Mouse (Mus musculus) hindbrain, embryonic 14.5 days (tissue): ENCODE measurements around the gene Tulp3. TPM values are rescaled to one million over a fixed set of nuclear protein-coding genes. Genes with fewer than 3 reads are reported as not detected.

Experiments
- ATAC-seq: fragments of 200-750 bp; cut with Nextera tagmentation; 2 replicates; pipeline ENCODE4 v1.8.0; 2017; ENCODE audit warnings: moderate number of reproducible peaks, mild to moderate bottlenecking, moderate TSS enrichment, moderate library complexity; ENCODE audit not compliant: low FRiP score
- DNase-seq: peaks from one replicate; pipeline ENCODE4 v3.0.0-alpha.2; 2015; ENCODE audit warnings: low spot score
- H3K27ac ChIP-seq: fragments of 300-500 bp; sonication (generic); 2 replicates; pipeline ENCODE4 v1.5.1; 2014; ENCODE audit warnings: mild to moderate bottlenecking, moderate library complexity
- H3K27me3 ChIP-seq: fragments of 300-500 bp; sonication (generic); 2 replicates; pipeline ENCODE4 v1.6.1; 2014; ENCODE audit warnings: mild to moderate bottlenecking, low read length, mixed read lengths; ENCODE audit not compliant: control insufficient read depth, insufficient read depth
- H3K36me3 ChIP-seq: fragments of 300-500 bp; sonication (generic); replicated peaks from 2 replicates; pipeline ENCODE4 v1.6.1; 2014; ENCODE audit not compliant: control insufficient read depth, insufficient read depth
- H3K4me1 ChIP-seq: fragments of 300-500 bp; sonication (generic); replicated peaks from 2 replicates; pipeline ENCODE4 v1.6.1; 2014; ENCODE audit warnings: antibody characterized with exemption, low read length, mixed read lengths; ENCODE audit not compliant: control insufficient read depth, insufficient read depth
- H3K4me2 ChIP-seq: fragments of 300-500 bp; sonication (generic); replicated peaks from 2 replicates; pipeline ENCODE4 v1.6.1; 2014; ENCODE audit warnings: mild to moderate bottlenecking, moderate library complexity
- H3K4me3 ChIP-seq: fragments of 300-500 bp; sonication (generic); replicated peaks from 2 replicates; pipeline ENCODE4 v1.5.1; 2014; ENCODE audit warnings: mild to moderate bottlenecking, low read length
- H3K9ac ChIP-seq: fragments of 300-500 bp; sonication (generic); 2 replicates; pipeline ENCODE4 v1.6.1; 2014
- H3K9me3 ChIP-seq: fragments of 300-500 bp; sonication (generic); 2 replicates; pipeline ENCODE4 v1.6.1; 2016; ENCODE audit warnings: low read length; ENCODE audit not compliant: control insufficient read depth
- WGBS: fragments of 180-500 bp; shearing (Covaris S2); extraction: QIAGEN DNeasy Blood & Tissue Kit; methylation state at CpG from one replicate; pipeline ENCODE4 v1.1.7; 2014; 5-methylcytosine and 5-hydroxymethylcytosine counted together
- polyA plus RNA-seq: library from polyadenylated mRNA; unstranded; fragments of >200 nt; fragmentation: Nextera tagmentation; extraction: Ambion mirVana; gene quantifications from 2 replicates; pipeline ENCODE4 v1.2.1, GENCODE M21; 2014

Gene Tulp3
- polyA plus RNA-seq, 1 experiment from 2014 or later = 20.0 TPM

DNA sequence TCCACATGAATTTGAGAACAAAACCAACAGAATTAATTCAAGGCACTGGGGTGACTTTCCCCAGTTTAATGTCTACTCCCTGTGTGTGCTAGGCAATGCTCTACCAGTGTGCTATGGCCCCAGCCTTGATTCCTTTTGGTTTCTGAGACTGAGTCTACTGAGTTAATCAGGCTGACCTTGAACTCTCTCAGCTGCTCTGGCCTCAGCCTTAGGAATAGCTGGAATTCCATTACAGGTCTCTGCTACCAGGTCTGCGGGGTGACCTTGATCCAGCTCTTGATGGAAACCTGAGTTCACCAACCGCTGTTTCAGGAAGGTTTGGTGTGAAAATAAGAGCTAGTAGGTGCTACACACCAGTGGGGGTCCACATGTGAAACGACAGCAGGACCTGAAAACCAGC is 53.8 kb downstream of the Tulp3 start:
- no peak overlapping the region for H3K9ac ChIP-seq
- H3K4me1 ChIP-seq = peaks cover 10% of the 10 kb centered on the region
- H3K36me3 ChIP-seq = no peaks in the 10 kb centered on the region
- no peaks in the 10 kb centered on the region for H3K9me3 ChIP-seq
- WGBS = 87% methylated on average over 3 of the region's 3 CpGs
- H3K4me3 ChIP-seq = no peak overlapping the region
- DNase-seq (no peak), ATAC-seq (no peak)
- H3K4me2 ChIP-seq = no peak overlapping the region
- no peak overlapping the region for H3K27ac ChIP-seq
- peaks cover 47% of the 10 kb centered on the region for H3K27me3 ChIP-seq

DNA sequence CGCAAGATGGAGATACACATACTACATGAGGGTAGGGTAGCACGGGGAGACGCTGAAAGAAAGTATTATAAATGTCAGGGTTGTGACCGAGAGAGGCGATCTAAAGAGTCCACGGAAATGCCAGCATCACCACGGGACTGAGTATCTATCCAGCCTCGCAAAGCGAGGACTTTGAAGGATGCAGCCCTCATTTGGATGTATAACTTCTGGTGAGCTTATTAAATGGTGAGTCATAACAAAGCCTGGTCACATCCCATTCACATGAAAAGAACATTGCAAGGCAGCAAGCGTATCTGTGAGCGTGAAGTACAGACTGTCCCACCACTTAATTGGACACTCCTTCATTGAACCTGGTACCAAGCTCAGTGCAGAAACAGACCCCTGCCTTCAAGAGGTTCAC is 54.2 kb downstream of the Tulp3 start:
- H3K27me3 ChIP-seq = peaks cover 47% of the 10 kb centered on the region
- H3K9ac ChIP-seq = no peak overlapping the region
- DNase-seq (no peak), ATAC-seq (no peak)
- H3K4me2 ChIP-seq = peak overlapping the region; percentile 99; the same call in 1 of the 2 replicates
- H3K36me3 ChIP-seq = no peaks in the 10 kb centered on the region
- 45% methylated on average over 11 of the region's 11 CpGs for WGBS
- no peak overlapping the region for H3K4me3 ChIP-seq
- H3K9me3 ChIP-seq = no peaks in the 10 kb centered on the region
- H3K27ac ChIP-seq = no peak overlapping the region
- peaks cover 14% of the 10 kb centered on the region for H3K4me1 ChIP-seq

DNA sequence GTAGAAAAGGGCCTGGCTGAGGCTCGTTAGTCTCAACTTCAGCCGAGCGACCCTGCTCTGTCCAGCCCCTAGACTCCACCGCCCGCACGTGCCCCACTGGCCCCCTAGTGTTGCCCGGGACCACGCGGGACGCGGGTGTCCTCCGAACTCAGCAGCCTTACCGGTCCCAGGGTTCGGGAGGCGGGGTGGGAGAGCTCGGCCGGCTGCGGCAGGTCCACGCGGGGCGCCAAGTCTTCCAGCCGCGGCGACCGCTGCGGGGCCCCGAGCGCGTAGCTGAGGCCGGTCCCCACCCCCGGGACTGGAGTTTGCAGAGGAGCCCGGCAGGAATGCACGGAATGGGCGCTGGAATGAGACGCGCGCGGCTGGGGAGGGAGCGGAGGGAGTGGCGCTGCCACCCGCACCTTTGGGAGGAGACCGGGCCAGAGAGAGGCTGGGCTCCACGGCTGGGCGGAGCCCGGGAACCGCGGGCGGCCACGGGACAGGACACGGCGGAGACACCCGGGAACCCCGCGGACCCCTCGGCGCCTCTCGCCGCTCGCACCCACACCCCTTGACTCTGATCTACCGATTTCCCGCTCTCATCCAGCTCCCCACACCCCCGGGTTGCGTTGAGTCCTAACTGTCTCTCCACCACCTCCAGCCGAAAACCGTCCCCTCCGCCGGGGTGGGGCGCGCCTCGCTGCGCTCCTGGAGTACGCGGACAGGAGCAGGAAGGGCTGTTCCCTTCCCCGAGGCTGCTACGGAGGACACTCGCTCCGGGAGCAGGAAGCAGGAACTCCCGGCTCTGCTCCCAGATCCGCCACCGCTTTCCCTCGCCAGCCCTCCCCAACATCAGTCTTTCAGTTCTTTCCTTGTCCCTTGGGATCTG is 55.3 kb downstream of the Tulp3 start, which contains the start of gene Tead4:
Tead4 (minus strand) TSS at position 690 of the 868 bp plus-strand sequence.
- Histone ChIP-seq H3K36me3 (no peaks in the 10 kb centered on the region), H3K4me2 (peak within 1 kb of the TSS; percentile 99), H3K9me3 (no peaks in the 10 kb centered on the region), H3K4me1 (peaks cover 19% of the 10 kb centered on the region), H3K27ac (no peak within 1 kb of the TSS), H3K4me3 (peak within 1 kb of the TSS; percentile 64), H3K27me3 (peaks cover 47% of the 10 kb centered on the region), H3K9ac (peak within 1 kb of the TSS; percentile 59)
- ATAC-seq (peak; percentile 63; the same call in 1 of the 2 replicates), DNase-seq (no peak)
- under 1% methylated on average over 79 of the region's 81 CpGs for WGBS

DNA sequence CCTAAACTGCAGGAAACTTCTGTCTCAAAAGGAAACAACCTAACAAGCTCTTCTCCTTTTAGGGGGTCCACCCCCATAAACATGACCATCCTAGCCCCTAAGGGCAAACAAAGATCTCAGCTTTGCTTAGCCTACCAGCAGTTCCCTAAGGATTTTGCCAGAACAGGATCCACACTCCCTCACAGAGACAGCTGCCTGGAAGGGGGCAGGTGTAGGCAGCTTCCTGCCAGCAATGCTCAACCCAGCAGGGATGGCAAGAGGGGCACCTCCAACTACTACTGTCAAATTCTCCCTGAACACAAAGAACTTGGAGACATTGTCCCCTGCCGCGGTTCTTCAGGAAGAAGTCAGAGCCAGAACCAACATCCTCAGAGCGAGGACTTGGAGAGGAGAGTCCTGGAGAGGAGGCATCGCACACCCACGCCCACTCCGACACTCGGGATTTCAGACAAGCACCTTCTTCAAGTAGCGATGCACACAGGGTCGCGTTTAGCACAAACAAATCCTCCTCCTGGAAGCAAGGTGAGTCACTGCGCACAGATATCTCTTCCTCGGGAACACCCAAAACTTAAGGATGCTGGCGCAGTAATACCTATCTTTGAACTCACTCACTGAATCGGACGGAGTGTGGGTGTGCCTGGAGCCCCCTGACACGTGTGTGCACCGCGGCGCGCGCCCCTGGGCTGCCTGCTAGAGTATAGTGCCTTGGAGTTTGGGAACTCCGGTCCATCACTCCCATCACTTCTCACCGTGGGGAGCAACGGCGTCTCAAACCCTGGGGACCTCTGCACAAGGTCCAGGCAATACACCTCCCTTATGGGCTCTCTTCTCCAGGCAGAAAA is 56.1 kb downstream of the Tulp3 start:
- ATAC-seq = no peak
- Histone ChIP-seq H3K27ac (no peak overlapping the region), H3K9me3 (no peaks in the 10 kb centered on the region), H3K27me3 (peaks cover 47% of the 10 kb centered on the region), H3K9ac (peak overlapping the region; percentile 59), H3K4me2 (peak overlapping the region; percentile 99), H3K36me3 (no peaks in the 10 kb centered on the region), H3K4me3 (peak overlapping the region; percentile 64), H3K4me1 (peaks cover 19% of the 10 kb centered on the region)
- DNase-seq = no peak
- under 1% methylated on average over 25 of the region's 25 CpGs for WGBS

DNA sequence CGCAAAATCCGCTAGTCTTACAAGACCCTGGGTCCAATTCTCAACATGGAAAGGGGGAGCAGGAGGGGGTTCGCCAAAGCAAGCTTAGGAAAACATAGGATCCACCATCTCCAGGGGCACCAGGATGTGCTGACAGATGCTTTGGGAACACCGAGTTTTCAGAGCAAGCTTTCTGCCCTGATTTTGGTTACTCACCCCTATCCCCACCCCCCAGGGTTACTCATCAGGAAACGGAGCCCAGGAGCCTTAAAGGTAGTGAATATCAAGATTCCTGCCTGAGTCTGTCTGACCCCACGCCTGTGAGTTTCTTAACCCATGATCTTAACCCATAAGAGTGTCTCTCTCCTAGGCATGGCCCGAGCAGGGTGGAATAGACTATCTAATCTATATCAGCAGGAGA is 57.4 kb downstream of the Tulp3 start:
- peaks cover 47% of the 10 kb centered on the region for H3K27me3 ChIP-seq
- DNase-seq = no peak
- peaks cover 19% of the 10 kb centered on the region for H3K4me1 ChIP-seq
- H3K4me2 ChIP-seq = no peak overlapping the region
- H3K27ac ChIP-seq = no peak overlapping the region
- WGBS = 40% methylated on average over 7 of the region's 7 CpGs
- no peaks in the 10 kb centered on the region for H3K9me3 ChIP-seq
- no peak overlapping the region for H3K4me3 ChIP-seq
- H3K9ac ChIP-seq = no peak overlapping the region
- no peaks in the 10 kb centered on the region for H3K36me3 ChIP-seq
- ATAC-seq = no peak

DNA sequence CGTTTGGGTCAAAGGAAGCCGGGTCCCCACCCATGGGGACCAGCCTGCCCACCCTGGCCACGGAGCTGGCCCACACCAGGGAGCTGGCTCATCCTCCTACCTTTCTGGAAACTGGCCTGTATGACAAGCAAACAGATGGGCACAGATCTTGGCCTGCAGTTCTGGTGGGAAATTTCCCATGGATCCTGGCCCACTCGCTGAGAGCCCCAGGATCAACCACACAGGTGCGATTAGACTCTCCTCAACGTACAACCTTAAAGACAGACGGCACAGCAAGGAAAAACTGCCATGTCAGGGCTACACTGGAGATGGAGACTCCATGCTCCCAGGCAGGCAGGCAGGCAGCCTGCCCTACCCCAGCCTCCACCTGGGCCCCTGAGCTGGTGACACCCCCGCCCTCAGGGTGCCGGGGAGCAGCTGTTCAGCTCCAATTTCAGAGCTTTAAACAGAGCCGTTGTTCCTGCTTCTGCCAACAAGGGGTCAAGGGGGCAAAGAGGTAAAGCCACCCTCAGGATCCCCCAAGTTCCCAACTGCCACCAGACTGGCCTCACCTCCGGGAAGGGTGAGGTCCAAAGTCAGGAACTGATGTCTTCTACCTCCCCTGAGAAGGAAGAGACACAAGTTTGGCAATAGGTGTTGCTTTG is 58.8 kb downstream of the Tulp3 start:
- no peak for ATAC-seq
- 49% methylated on average over 11 of the region's 11 CpGs for WGBS
- peaks cover 19% of the 10 kb centered on the region for H3K4me1 ChIP-seq
- no peak for DNase-seq
- H3K9me3 ChIP-seq = no peaks in the 10 kb centered on the region
- H3K36me3 ChIP-seq = no peaks in the 10 kb centered on the region
- H3K4me2 ChIP-seq = no peak overlapping the region
- H3K9ac ChIP-seq = no peak overlapping the region
- no peak overlapping the region for H3K27ac ChIP-seq
- H3K27me3 ChIP-seq = peaks cover 40% of the 10 kb centered on the region
- H3K4me3 ChIP-seq = no peak overlapping the region

DNA sequence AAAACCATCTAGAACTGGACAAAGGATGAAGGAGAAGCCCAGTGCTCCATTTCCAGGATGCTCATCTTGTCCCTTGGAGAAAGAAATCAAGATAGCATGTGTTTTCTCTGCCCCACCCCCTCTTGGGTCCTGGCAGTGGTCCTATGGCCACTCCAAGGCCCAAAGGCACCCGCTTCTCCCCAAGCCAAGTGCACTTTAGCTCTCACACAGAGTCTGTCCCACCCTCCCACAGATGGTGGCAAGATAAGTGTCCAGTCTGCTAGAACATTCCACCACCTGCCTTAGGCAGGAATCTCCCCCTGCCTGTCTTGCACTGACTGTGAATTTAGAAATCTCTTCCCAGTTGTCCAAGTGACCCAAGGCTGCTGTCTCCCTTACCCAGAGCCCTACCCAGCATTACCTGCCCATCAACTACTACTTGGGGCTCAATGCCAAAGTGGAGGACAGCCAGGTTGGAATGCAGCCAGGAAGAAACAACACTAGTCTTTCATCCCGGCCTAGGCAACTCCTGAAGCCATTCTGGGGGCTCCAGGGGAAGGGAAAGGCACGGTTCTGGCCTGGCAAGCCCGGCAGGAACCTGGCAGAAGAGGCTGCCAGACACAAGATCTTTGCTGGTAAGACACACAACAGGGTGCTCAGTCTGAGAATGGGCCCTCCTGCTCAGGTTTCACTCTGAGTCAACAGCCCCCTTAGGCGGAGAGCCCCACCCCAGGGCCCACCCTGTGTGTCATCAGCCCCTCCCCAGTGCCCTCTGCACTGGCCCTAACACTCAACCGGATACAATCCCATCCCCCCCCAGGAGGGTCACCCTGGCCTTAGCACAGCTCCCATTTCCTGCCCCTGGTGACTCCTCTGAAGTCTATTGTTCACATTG is 59.5 kb downstream of the Tulp3 start:
- Histone ChIP-seq H3K4me1 (peaks cover 19% of the 10 kb centered on the region), H3K27ac (no peak overlapping the region), H3K4me3 (no peak overlapping the region), H3K27me3 (peaks cover 32% of the 10 kb centered on the region), H3K4me2 (no peak overlapping the region), H3K9ac (no peak overlapping the region), H3K9me3 (no peaks in the 10 kb centered on the region), H3K36me3 (no peaks in the 10 kb centered on the region)
- DNase-seq (peak; percentile 55), ATAC-seq (peak; percentile 62)
- WGBS = 29% methylated on average over 6 of the region's 6 CpGs

DNA sequence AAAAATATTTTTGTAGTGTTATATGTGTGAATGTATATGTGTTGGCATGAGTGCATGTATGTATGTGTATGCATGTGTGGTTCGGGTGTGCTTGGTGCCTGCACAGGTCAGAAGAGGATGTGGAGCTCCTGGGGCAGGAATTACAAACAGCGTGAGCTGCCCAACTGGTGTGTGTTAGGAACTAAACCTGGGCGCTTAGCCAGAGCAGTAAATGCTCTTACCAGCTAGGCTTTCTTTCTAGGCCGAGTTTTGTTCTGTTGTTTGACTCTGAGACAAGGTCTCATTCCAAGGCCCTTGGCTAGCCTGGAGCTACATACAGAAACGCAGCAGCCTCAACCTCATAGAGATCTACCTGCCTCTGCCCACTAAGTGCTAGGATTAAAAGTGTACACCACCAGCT is 64.4 kb downstream of the Tulp3 start:
- no peak overlapping the region for H3K4me3 ChIP-seq
- no peaks in the 10 kb centered on the region for H3K36me3 ChIP-seq
- no peaks in the 10 kb centered on the region; the same call in 1 of the 2 replicates for H3K27me3 ChIP-seq
- 82% methylated on average over 5 of the region's 5 CpGs for WGBS
- H3K27ac ChIP-seq = no peak overlapping the region
- no peak overlapping the region for H3K4me2 ChIP-seq
- DNase-seq (no peak), ATAC-seq (no peak)
- no peak overlapping the region for H3K9ac ChIP-seq
- 0 out of 2 replicates have a peak, but pooled peaks cover 3% of the 10 kb centered on the region for H3K4me1 ChIP-seq
- H3K9me3 ChIP-seq = no peaks in the 10 kb centered on the region
